Comparison of ENCODE assay signal across 35 mouse cellular contexts in the genomic region with DNA sequence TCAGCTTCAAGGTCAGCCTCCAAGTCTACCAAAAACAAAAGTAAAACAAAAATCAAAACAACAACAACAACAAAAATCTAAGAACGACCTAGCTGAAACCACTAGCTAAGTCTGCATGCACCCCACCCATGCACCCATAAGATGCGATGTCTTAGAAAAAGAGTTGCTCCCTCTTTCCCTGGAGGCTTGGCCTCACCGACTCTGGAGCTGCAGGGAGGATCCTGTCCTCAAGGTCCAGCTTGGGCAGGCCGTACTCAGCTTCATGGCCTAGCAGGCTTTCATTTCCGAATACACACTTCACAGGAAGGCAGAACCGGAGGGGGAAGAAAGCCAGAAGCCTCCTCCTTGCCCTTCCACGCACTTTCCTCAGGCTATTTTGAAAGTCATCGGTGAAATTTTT. TPM values are rescaled to one million over a fixed set of nuclear protein-coding genes. Genes with fewer than 3 reads are reported as not detected.
DNase-seq lines count a peak whose midpoint lies in the region; ATAC-seq lines count a peak whose summit lies in the region.
"Had no signal": no experiment of that assay in that cellular context is flagged by ENCODE, and none has a peak within 500 bp of the region (broad histone marks: within the 10 kb centered on the region; RNA-seq: fewer than 3 reads in every experiment).

No protein-coding gene starts in this region.

- peak; percentile 56 for DNase-seq in embryo, embryonic 10.5 days (ENCODE audit: low spot score)
- DNase-seq in embryo, embryonic 10 days (ENCODE audit: low spot score) = no peak
- peak; percentile 55 for DNase-seq in neural tube, embryonic 10.5 days (ENCODE audit: extremely low spot score, low spot score)
- peak; percentile 48 for DNase-seq in limb, embryonic 10.5 days (ENCODE audit: low spot score)
- DNase-seq in frontal cortex, postnatal 10 days (ENCODE audit: low spot score in 2 of 2) = no peak
- DNase-seq: adrenal gland, adult 8-10 months; adrenal gland, postnatal 25 days; cerebellum, adult 11-12 months; cerebellum, adult 8-10 months; gastrocnemius, adult 2 months; gastrocnemius, postnatal 14 days; heart, adult 11 months had no signal

- peak overlapping the region; percentile 38 for H3K4me3 ChIP-seq in megakaryocyte, embryonic 14.5 days (replicated peaks)
- no peak overlapping the region for H3K4me3 ChIP-seq in neural tube, embryonic 15.5 days (replicated peaks)
- H3K4me3 ChIP-seq in limb, embryonic 10.5 days = no peak overlapping the region
- H3K4me3 ChIP-seq: forebrain, embryonic 10.5 days; forebrain, embryonic 13.5 days; gastrocnemius, adult 2 months had no signal

- H3K27ac ChIP-seq in neural tube, embryonic 15.5 days (replicated peaks) = no peak overlapping the region
- no peak overlapping the region for H3K27ac ChIP-seq in limb, embryonic 10.5 days
- H3K27ac ChIP-seq: forebrain, embryonic 10.5 days; forebrain, embryonic 13.5 days; gastrocnemius, adult 2 months; hindbrain, embryonic 14.5 days; hindbrain, postnatal 0 days had no signal

- no peak for ATAC-seq in megakaryocyte, adult 5-6 weeks (ENCODE audit: poor library complexity, severe bottlenecking)
- no peak for ATAC-seq in neural tube, embryonic 15.5 days (ENCODE audit: low FRiP score)
- ATAC-seq: forebrain, embryonic 13.5 days; forebrain, embryonic 16.5 days; hindbrain, postnatal 0 days; intestine, embryonic 16.5 days; Patski had no signal

- no peak overlapping the region for H3K9ac ChIP-seq in neural tube, embryonic 15.5 days (replicated peaks)
- H3K9ac ChIP-seq: forebrain, embryonic 13.5 days; hindbrain, embryonic 14.5 days had no signal

- no peaks in the 10 kb centered on the region for H3K9me3 ChIP-seq in megakaryocyte, embryonic 14.5 days
- H3K9me3 ChIP-seq in neural tube, embryonic 15.5 days (replicated peaks) = no peaks in the 10 kb centered on the region
- H3K9me3 ChIP-seq in limb, embryonic 10.5 days (replicated peaks) = no peaks in the 10 kb centered on the region
- H3K9me3 ChIP-seq: forebrain, embryonic 10.5 days; forebrain, embryonic 13.5 days; G1E had no signal

- H3K4me1 ChIP-seq in megakaryocyte, embryonic 14.5 days = peaks cover 49% of the 10 kb centered on the region
- peaks cover 3% of the 10 kb centered on the region for H3K4me1 ChIP-seq in neural tube, embryonic 15.5 days
- peaks cover 32% of the 10 kb centered on the region for H3K4me1 ChIP-seq in limb, embryonic 10.5 days

- 0% methylated on average over 8 of the region's 8 CpGs for WGBS in neural tube, embryonic 15.5 days
- WGBS in limb, embryonic 10.5 days = under 1% methylated on average over 8 of the region's 8 CpGs

- H3K4me2 ChIP-seq in neural tube, embryonic 15.5 days = no peak overlapping the region
- H3K4me2 ChIP-seq: forebrain, embryonic 13.5 days; heart, embryonic 11.5 days; hindbrain, embryonic 14.5 days had no signal

- H3K27me3 ChIP-seq in megakaryocyte, embryonic 14.5 days (replicated peaks) = peaks cover 96% of the 10 kb centered on the region
- peaks cover 92% of the 10 kb centered on the region for H3K27me3 ChIP-seq in neural tube, embryonic 15.5 days (replicated peaks)
- peaks cover 100% of the 10 kb centered on the region for H3K27me3 ChIP-seq in limb, embryonic 10.5 days (ENCODE audit: low read depth, poor library complexity, severe bottlenecking)

- no peaks in the 10 kb centered on the region for H3K36me3 ChIP-seq in megakaryocyte, embryonic 14.5 days (replicated peaks; ENCODE audit: low read length)
- H3K36me3 ChIP-seq in neural tube, embryonic 15.5 days = no peaks in the 10 kb centered on the region
- no peaks in the 10 kb centered on the region for H3K36me3 ChIP-seq in limb, embryonic 10.5 days
- H3K36me3 ChIP-seq: forebrain, embryonic 10.5 days; G1E had no signal

RNA-seq across cellular contexts. Expression of a gene that starts 6.0 kb away (rescaled TPM):
- 0.19 TPM in 1 of 2 replicates, not detected in the other for polyA plus RNA-seq in megakaryocyte, embryonic 14.5 days (2012; ENCODE audit: insufficient read depth, low replicate concordance)
- not detected in 2 replicates for total RNA-seq in megakaryocyte, adult 5-6 weeks (2015)
- not detected in 2 replicates for total RNA-seq in megakaryocyte, adult 5-6 weeks (2017)
- polyA plus RNA-seq in neural tube, embryonic 15.5 days (2015; fragmentation: Nextera tagmentation; extraction: Ambion mirVana) = not detected in 2 replicates
- polyA plus RNA-seq in limb, embryonic 10.5 days (2016; fragmentation: Nextera tagmentation; extraction: Ambion mirVana) = 6.3 and 10.7 TPM in 2 replicates
- total RNA-seq: adrenal gland, adult 8-10 months; adrenal gland, postnatal 25 days; CH12.LX; common myeloid progenitor, adult 5-6 weeks; G1E; gastrocnemius, adult 2 months; gastrocnemius, postnatal 14 days; gastrocnemius, postnatal 4 days; heart, adult 8-10 months; heart, postnatal 25 days; hematopoietic stem cell, adult 5-6 weeks; hindbrain, postnatal 0 days had no signal
- polyA plus RNA-seq: forebrain, embryonic 13.5 days; forebrain, embryonic 16.5 days; G1E; heart, embryonic 11.5 days; heart, embryonic 14.5 days; heart, postnatal 0 days; hindbrain, embryonic 14.5 days; hindbrain, postnatal 0 days; intestine, embryonic 16.5 days had no signal

RNA-seq across cellular contexts. Expression of a gene that starts 25.8 kb away (rescaled TPM):
- polyA plus RNA-seq in megakaryocyte, embryonic 14.5 days (2012; ENCODE audit: insufficient read depth, low replicate concordance) = not detected in 2 replicates
- total RNA-seq in megakaryocyte, adult 5-6 weeks (2015) = not detected in 2 replicates
- not detected in 2 replicates for total RNA-seq in megakaryocyte, adult 5-6 weeks (2017)
- not detected in 2 replicates for polyA plus RNA-seq in neural tube, embryonic 15.5 days (2015; fragmentation: Nextera tagmentation; extraction: Ambion mirVana)
- polyA plus RNA-seq in limb, embryonic 10.5 days (2016; fragmentation: Nextera tagmentation; extraction: Ambion mirVana) = not detected in 2 replicates
- total RNA-seq: adrenal gland, adult 8-10 months; adrenal gland, postnatal 25 days; CH12.LX; common myeloid progenitor, adult 5-6 weeks; gastrocnemius, adult 2 months; gastrocnemius, postnatal 14 days; gastrocnemius, postnatal 4 days; heart, postnatal 25 days; hematopoietic stem cell, adult 5-6 weeks; hindbrain, postnatal 0 days had no signal
- polyA plus RNA-seq: forebrain, embryonic 10.5 days; forebrain, embryonic 13.5 days; G1E; heart, embryonic 11.5 days; heart, embryonic 14.5 days; heart, postnatal 0 days; hindbrain, embryonic 14.5 days; hindbrain, postnatal 0 days; intestine, embryonic 16.5 days; Patski had no signal

RNA-seq across cellular contexts. Expression of a gene that starts 39.4 kb away (rescaled TPM):
- polyA plus RNA-seq in megakaryocyte, embryonic 14.5 days (2012; ENCODE audit: insufficient read depth, low replicate concordance) = not detected in 2 replicates
- not detected in 2 replicates for total RNA-seq in megakaryocyte, adult 5-6 weeks (2015)
- total RNA-seq in megakaryocyte, adult 5-6 weeks (2017) = not detected in 2 replicates
- not detected in 2 replicates for polyA plus RNA-seq in neural tube, embryonic 15.5 days (2015; fragmentation: Nextera tagmentation; extraction: Ambion mirVana)
- not detected in 2 replicates for polyA plus RNA-seq in limb, embryonic 10.5 days (2016; fragmentation: Nextera tagmentation; extraction: Ambion mirVana)
- total RNA-seq: adrenal gland, postnatal 25 days; CH12.LX; common myeloid progenitor, adult 5-6 weeks; G1E; gastrocnemius, adult 2 months; gastrocnemius, postnatal 14 days; gastrocnemius, postnatal 4 days; hematopoietic stem cell, adult 5-6 weeks; hindbrain, postnatal 0 days had no signal
- polyA plus RNA-seq: brain, embryonic 14.5 days; embryonic facial prominence, embryonic 11.5 days; embryonic facial prominence, embryonic 14.5 days; forebrain, embryonic 10.5 days; forebrain, embryonic 13.5 days; forebrain, embryonic 16.5 days; G1E; heart, embryonic 11.5 days; hindbrain, embryonic 14.5 days; hindbrain, postnatal 0 days; intestine, embryonic 16.5 days; Patski had no signal

RNA-seq across cellular contexts. Expression of a gene that starts 45.4 kb away (rescaled TPM):
- not detected in 2 replicates for polyA plus RNA-seq in megakaryocyte, embryonic 14.5 days (2012; ENCODE audit: insufficient read depth, low replicate concordance)
- total RNA-seq in megakaryocyte, adult 5-6 weeks (2015) = not detected in 2 replicates
- not detected in 2 replicates for total RNA-seq in megakaryocyte, adult 5-6 weeks (2017)
- 0.19 TPM in 1 of 2 replicates, not detected in the other for polyA plus RNA-seq in neural tube, embryonic 15.5 days (2015; fragmentation: Nextera tagmentation; extraction: Ambion mirVana)
- 0.16 and 0.28 TPM in 2 replicates for polyA plus RNA-seq in limb, embryonic 10.5 days (2016; fragmentation: Nextera tagmentation; extraction: Ambion mirVana)
- total RNA-seq: common myeloid progenitor, adult 5-6 weeks; G1E; gastrocnemius, adult 2 months; gastrocnemius, postnatal 14 days; gastrocnemius, postnatal 4 days; heart, postnatal 25 days; hematopoietic stem cell, adult 5-6 weeks; hindbrain, postnatal 0 days had no signal
- polyA plus RNA-seq: brain, embryonic 14.5 days; embryonic facial prominence, embryonic 11.5 days; G1E; heart, embryonic 11.5 days; heart, embryonic 14.5 days; hindbrain, embryonic 14.5 days; hindbrain, postnatal 0 days; intestine, embryonic 16.5 days had no signal

RNA-seq across cellular contexts. Expression of a gene that starts 58.6 kb away (rescaled TPM):
- polyA plus RNA-seq in megakaryocyte, embryonic 14.5 days (2012; ENCODE audit: insufficient read depth, low replicate concordance) = 14.8 and 27.4 TPM in 2 replicates
- total RNA-seq in megakaryocyte, adult 5-6 weeks (2015) = 58.9 and 59.1 TPM in 2 replicates
- 38.2 and 44.0 TPM in 2 replicates for total RNA-seq in megakaryocyte, adult 5-6 weeks (2017)
- 72.3 and 73.2 TPM in 2 replicates for polyA plus RNA-seq in neural tube, embryonic 15.5 days (2015; fragmentation: Nextera tagmentation; extraction: Ambion mirVana)
- 82.9 and 83.5 TPM in 2 replicates for polyA plus RNA-seq in limb, embryonic 10.5 days (2016; fragmentation: Nextera tagmentation; extraction: Ambion mirVana)

Comparison
In these comparisons a context has a peak if more than half of its experiments do, and no peak if none do; other contexts are left out.
1. DNase-seq: peak in embryo, embryonic 10.5 days (single experiment), neural tube, embryonic 10.5 days (single experiment) and limb, embryonic 10.5 days (single experiment); none in embryo, embryonic 10 days (single experiment) and frontal cortex, postnatal 10 days (0 of 2).